In the genomic region with DNA sequence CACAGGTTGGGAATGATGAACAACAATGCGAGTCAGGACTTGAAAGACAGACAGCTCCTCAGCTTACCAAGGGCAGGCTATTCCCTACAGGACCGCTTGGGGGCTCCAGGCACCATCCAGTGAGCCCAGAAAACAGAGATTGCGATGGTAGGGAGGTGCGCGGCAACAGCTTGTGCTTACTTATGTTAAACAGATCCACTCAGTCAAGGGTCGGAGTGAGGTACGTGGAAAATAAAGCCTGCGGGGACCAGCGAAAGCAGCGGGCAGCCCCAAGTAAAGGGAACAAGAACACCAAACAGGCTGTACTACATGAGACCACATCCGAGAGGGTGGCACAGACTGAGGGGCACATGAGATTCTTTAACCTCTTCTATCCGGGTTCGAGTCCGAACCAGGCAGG, we compare ENCODE assay signal across 8 mouse cellular contexts. TPM values are rescaled to one million over a fixed set of nuclear protein-coding genes. Genes with fewer than 3 reads are reported as not detected.
DNase-seq lines count a peak whose midpoint lies in the region; ATAC-seq and TF ChIP-seq lines count a peak whose summit lies in the region.

No protein-coding gene starts in this region.

- TF ChIP-seq CTCF in Patski (IDR thresholded peaks at IDR 0.05), result peak; percentile 96

- peaks cover 9% of the 10 kb centered on the region for H3K4me1 ChIP-seq in hindbrain, embryonic 14.5 days (replicated peaks; ENCODE audit: control insufficient read depth, insufficient read depth, low read length)

- no peaks in the 10 kb centered on the region for H3K27me3 ChIP-seq in Patski
- H3K27me3 ChIP-seq in hindbrain, embryonic 14.5 days (ENCODE audit: control insufficient read depth, insufficient read depth, low read length), result no peaks in the 10 kb centered on the region

- H3K4me3 ChIP-seq in hindbrain, embryonic 14.5 days (replicated peaks; ENCODE audit: low read length), result peak overlapping the region; percentile 77

- CTCF ChIA-PET in Patski (lab: Charles Lee), result interaction anchor here (0.8 to 4.9 kb wide), 17 partner anchors 12 to 310 kb away, joined by 3 to 40 read pairs (median 4); a partner anchor contains a TSS

- peak overlapping the region; percentile 76 for H3K4me2 ChIP-seq in hindbrain, embryonic 14.5 days (replicated peaks)

- peak overlapping the region; percentile 97 for H3K27ac ChIP-seq in hindbrain, embryonic 14.5 days

- DNase-seq in Patski (ENCODE audit: low read depth, low spot score), result peak; percentile 37
- DNase-seq in cerebellum, postnatal 14 days, result peak; percentile 93
- DNase-seq in frontal cortex, postnatal 14 days (ENCODE audit: low spot score in 2 of 2), result peak; percentile 78 to 84
- peak; percentile 88 for DNase-seq in hindbrain, embryonic 14.5 days (ENCODE audit: low spot score)
- DNase-seq in left cerebral cortex, adult 11 months (ENCODE audit: low spot score), result peak; percentile 79
- peak; percentile 88 to 90 for DNase-seq in lung, postnatal 4 days
- DNase-seq in retina, postnatal 7 days (ENCODE audit: low read depth, low spot score), result peak; percentile 73
- peak; percentile 62 for DNase-seq in urinary bladder, adult 2 months (ENCODE audit: low spot score)

- peak overlapping the region; percentile 98 for H3K9ac ChIP-seq in hindbrain, embryonic 14.5 days

- in situ Hi-C loops in Patski (cut with MboI; ENCODE audit: low pct_unique_long_range_greater_than_20kb), result loop anchor here (5.0 kb wide), 2 partner anchors 66 to 146 kb away; no protein-coding TSS in a partner anchor

- H3K36me3 ChIP-seq in hindbrain, embryonic 14.5 days (replicated peaks; ENCODE audit: control insufficient read depth, insufficient read depth), result peaks cover 14% of the 10 kb centered on the region

- POLR2A ChIA-PET in Patski (lab: Charles Lee), result interaction anchor here (1.2 kb wide), 1 partner anchor 179 kb away, joined by 4 read pairs; no protein-coding TSS in a partner anchor

- WGBS in hindbrain, embryonic 14.5 days, result under 1% methylated on average over 14 of the region's 14 CpGs

- H3K9me3 ChIP-seq in hindbrain, embryonic 14.5 days (ENCODE audit: control insufficient read depth, low read length), result no peaks in the 10 kb centered on the region

- peak; percentile 81 for ATAC-seq in Patski
- ATAC-seq in hindbrain, embryonic 14.5 days (ENCODE audit: low FRiP score), result peak; percentile 84

RNA-seq across cellular contexts. Expression of a gene that starts 0.4 kb away (rescaled TPM):
- polyA plus RNA-seq in Patski (2021), result 61.6 TPM
- polyA plus RNA-seq in hindbrain, embryonic 14.5 days (2014; fragmentation: Nextera tagmentation; extraction: Ambion mirVana), result 382 and 446 TPM in 2 replicates
- polyA plus RNA-seq in urinary bladder, adult 2 months (2012; rRNA removed), result 116 and 147 TPM in 2 replicates

RNA-seq across cellular contexts. Expression of a gene that starts 16.0 kb away (rescaled TPM):
- polyA plus RNA-seq in Patski (2021), result not detected
- polyA plus RNA-seq in hindbrain, embryonic 14.5 days (2014; fragmentation: Nextera tagmentation; extraction: Ambion mirVana), result not detected in 2 replicates
- 0.04 and 0.07 TPM in 2 replicates for polyA plus RNA-seq in urinary bladder, adult 2 months (2012; rRNA removed)

RNA-seq across cellular contexts. Expression of a gene that starts 26.4 kb away (rescaled TPM):
- not detected for polyA plus RNA-seq in Patski (2021)
- polyA plus RNA-seq in hindbrain, embryonic 14.5 days (2014; fragmentation: Nextera tagmentation; extraction: Ambion mirVana), result 0.29 and 0.48 TPM in 2 replicates
- polyA plus RNA-seq in urinary bladder, adult 2 months (2012; rRNA removed), result 0.49 and 0.51 TPM in 2 replicates

RNA-seq across cellular contexts. Expression of a gene that starts 29.8 kb away (rescaled TPM):
- polyA plus RNA-seq in Patski (2021), result not detected
- polyA plus RNA-seq in hindbrain, embryonic 14.5 days (2014; fragmentation: Nextera tagmentation; extraction: Ambion mirVana), result 21.1 and 22.3 TPM in 2 replicates
- 0.48 and 0.97 TPM in 2 replicates for polyA plus RNA-seq in urinary bladder, adult 2 months (2012; rRNA removed)

RNA-seq across cellular contexts. Expression of a gene that starts 33.2 kb away (rescaled TPM):
- not detected for polyA plus RNA-seq in Patski (2021)
- polyA plus RNA-seq in hindbrain, embryonic 14.5 days (2014; fragmentation: Nextera tagmentation; extraction: Ambion mirVana), result not detected in 2 replicates
- polyA plus RNA-seq in urinary bladder, adult 2 months (2012; rRNA removed), result 0.23 and 0.27 TPM in 2 replicates

Comparison
In these comparisons a context has a peak if more than half of its experiments do, and no peak if none do; other contexts are left out.
1. Peak in every context shown above with its lines: DNase-seq, ATAC-seq, H3K4me3 ChIP-seq and H3K27ac ChIP-seq.
2. DNase-seq: peak in every context shown above with its lines; median percentile 93 in cerebellum, postnatal 14 days; 89 in lung, postnatal 4 days; 88 in hindbrain, embryonic 14.5 days; 81 in frontal cortex, postnatal 14 days; 79 in left cerebral cortex, adult 11 months; 73 in retina, postnatal 7 days; 62 in urinary bladder, adult 2 months; 37 in Patski.